Mouse (Mus musculus) urinary bladder, postnatal 36 days (tissue): ENCODE measurements around the gene Armc8.
A peak's percentile ranks its signal among the peaks of the same experiment; 100 is the strongest.

Experiments
- DNase-seq, 2 experiments: peaks; one replicate each; pipeline ENCODE4 v3.0.0; 2022; ENCODE audit warnings: low spot score in 2 of 2, mixed read lengths in 1 of 2

The Armc8 gene

DNA sequence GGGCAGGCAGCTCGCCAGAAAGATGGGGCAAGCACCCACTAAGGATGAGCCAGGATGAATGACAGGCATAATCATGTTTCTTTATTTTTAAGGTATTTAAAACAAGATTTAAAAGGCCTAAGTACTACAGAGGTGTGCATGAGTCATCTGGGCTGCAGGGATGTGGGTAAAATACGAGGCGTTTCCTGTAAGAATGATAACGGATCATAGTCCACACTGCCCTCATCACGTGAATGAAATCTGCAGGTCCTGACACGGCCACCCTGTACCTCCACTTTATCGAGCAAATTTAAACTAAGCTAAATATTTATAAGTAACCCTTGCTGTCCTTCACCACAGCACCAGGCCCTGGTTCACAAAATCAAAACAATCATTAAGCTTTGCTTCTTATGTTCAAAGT lies 62.8 kb downstream of the Armc8 start:
- peak in 1 of 2 experiments; percentile 6 for DNase-seq

DNA sequence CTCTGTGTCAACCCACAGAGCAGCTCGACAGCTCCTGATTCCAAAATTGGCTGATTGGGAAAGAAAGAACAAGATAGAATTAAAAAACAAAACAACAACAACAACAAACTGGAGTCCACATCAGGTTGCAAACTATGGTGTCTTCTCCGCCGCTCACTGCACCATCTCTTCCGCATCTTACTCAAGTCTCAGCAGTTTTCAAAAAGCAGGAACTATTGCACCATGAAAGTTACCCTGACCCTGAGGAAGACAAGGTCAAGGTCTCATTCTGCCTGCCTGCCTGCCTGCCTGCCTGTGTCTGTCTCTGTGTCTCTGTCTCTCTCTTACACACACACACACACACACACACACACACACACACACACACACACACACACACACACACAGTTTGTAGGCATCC lies 69.4 kb downstream of the Armc8 start:
- no peak for DNase-seq

GRCm38 (mm10) chr9:99492634-99493200 lies 76.0 kb downstream of the Armc8 start:
- no peak for DNase-seq

DNA sequence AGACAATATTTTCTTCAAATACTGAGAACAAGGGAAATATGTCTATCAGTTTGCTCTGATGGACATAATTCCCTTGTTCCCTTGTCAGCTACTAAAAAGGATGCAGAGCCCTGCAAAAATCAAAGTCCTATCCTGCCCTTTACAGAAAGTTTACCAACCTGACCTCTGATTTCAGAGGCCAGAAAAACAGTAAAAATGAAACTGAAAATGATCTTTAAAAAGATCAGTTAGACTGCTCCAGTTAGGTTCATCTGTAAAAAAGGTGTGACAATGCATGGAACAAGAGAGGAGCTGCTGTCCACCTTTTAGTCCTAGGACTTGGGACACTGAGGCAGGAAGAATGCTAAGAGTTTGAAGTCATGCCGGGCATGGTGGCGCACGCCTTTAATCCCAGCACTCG lies 77.6 kb downstream of the Armc8 start:
- DNase-seq, result no peak

GRCm38 (mm10) chr9:99487841-99488240 lies 80.9 kb downstream of the Armc8 start:
- DNase-seq, result no peak

GRCm38 (mm10) chr9:99487126-99487695 lies 81.5 kb downstream of the Armc8 start:
- no peak for DNase-seq

DNA sequence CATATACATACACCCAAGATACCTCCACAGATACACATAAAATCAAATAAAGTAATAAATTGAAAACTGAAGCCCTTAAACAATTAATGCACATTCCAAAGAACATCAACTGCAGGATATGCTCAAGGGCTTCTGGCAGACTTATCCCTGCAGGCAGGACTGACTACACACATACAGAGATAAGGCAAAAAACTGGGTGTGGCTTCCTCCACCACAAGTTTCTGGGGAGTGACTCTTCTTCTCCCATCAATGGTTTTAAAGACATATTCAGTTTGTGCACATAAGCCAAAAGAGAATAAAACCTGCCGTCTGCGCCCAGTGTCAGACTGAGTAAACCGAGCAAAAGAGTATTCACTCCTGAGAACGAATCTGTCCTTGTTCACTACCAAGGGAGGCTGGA lies 83.6 kb downstream of the Armc8 start:
- DNase-seq, result no peak

DNA sequence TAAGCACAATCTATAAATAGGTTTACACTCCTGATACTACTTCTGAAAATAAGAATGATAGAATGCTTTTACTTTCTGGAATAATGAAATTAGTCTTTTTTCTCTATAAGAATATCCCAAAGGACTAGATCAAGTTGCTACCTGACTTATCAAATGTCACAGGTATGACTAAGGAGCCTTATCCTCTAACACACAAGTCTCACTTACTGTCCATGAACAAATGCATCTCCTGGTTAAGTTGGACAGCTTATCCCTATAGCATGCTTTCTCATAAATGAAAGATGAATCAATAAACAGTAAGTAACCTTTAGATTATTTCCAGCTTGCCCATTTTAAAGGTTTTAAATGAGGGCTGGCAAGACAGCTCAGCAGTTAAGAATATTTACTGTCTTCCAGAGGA lies 84.1 kb downstream of the Armc8 start:
- DNase-seq, result no peak

DNA sequence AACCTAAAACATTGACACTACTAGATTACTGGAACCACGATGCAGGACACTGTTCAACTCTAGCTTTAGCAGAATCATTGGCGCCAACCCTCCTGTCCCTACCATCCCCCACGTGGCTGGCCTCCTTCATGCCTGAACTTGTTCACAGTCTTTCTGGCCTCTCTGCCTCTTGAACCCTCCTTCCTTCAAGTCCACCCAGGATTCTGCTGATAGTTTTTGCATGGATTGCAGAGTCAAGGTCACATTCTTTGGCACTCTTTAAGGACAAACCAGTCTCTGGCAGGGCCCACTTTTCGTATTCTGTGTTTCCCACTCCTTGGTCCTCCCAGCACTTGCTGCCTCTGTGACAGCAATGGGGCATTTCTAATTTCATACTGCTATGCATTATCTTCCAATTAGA lies 85.5 kb downstream of the Armc8 start:
- DNase-seq, result no peak

GRCm38 (mm10) chr9:99480764-99481163 lies 87.9 kb downstream of the Armc8 start:
- no peak for DNase-seq

DNA sequence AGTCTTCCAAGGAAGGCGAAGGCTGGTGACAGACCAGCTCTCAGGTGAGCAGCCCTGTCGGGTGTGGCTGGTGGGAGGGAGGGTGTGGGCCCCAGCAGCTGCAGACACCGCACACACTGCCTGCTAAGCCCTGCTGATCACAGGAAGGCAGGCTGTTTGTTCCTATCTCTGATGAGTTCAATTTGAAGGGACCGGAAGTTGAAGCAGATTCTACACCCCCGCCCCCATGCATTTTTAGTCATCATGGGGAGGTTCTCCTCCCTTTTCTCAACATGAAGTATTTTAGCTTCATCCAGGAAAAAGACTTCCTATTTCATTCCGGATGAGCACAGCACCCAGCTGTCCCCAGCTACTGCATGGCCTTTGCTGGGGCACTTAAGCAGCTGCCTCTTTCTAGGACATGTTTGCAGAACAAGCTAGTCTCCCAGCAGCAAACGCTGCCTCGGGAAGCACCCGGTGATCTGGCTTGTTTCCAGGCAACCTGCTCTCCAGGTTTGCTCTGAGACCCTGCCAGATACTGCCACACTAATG lies 89.5 kb downstream of the Armc8 start:
- DNase-seq, result peak in 1 of 2 experiments; percentile 6

- DNase-seq, result no peak
These were observed 97.4 kb downstream of the Armc8 start for GRCm38 (mm10) chr9:99471334-99471733.

DNA sequence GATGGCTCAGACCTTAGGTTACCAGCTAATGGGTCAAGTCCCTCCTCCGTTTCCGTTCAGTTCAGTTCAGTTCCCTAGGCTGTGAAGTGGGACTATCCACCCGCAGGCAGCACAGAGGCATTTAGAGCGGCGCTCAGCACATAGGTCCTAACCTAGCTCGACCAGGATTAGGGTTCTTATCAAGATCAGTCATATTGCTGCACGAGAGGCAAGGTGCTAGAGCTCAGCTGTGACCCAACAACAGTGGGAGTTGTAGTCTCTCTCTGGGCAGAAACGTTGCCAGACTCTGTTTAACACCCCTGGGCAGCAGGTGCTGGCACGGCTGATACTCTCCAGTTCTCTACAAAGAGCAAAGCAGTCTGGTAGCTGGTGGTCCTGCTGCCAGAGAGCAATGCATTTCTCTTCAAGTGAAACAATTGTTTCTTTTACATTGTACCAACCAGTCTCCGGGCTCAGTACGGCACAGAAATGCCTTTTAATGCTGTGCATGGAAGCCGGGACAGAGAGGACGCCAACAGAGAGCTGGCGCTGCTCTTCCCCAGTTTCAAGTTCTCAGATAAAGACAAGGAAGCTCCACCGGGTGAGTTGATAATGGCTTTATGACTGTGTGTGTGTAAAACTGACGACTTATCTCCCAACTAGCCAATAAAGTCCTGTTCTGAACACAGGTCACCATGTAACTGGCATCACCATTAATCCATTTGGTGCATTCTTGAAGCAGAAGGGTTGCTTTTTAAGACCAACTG lies 98.2 kb downstream of the Armc8 start:
- no peak for DNase-seq

DNA sequence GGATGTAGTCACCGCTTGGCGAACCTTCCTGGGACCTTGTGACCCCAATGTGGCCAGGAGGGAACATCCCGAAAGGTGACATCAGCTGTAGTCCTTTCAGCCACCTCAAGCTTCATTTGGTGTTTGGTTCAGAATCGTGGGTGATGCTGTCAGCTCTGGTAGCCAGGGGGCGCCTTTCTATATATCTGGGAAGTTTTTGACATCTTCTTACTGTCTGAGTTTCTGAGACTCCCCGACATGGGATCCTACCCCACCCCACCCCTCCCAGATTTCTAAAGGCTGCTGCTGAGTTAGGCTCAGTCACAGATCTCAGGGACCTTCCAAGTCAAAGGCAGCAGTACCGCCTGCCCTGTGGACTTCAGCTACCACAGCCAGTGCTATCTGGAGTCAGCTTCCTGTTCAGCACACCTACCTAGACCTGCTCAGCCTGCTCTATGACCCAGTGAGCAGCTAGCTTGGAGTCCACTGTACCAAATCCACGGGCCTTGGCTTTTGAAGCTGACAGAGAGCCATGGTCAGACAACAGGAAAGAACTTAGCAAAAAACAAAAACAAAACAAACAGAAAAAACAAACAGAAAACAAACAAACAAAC lies 98.9 kb downstream of the Armc8 start:
- peak in 1 of 2 experiments; percentile 25 for DNase-seq

DNA sequence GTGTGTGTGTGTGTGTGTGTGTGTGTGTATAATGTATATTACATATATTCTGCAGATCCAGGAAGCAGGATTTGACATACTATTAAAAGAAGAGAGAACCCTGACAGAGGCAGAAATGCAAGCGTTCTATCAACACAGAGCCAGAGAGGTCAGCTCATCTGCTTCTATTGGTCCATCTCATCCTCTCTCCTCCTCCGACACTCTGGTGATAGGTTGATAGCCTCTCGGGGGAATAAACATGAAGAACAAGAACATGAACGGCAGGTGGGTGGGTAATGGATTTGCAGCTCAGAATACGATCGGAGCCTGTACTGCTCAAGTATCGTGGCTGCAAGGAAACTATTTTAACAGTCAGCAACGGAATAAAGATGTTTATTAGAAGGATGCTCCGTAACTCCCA lies 100.1 kb downstream of the Armc8 start:
- no peak for DNase-seq

GRCm38 (mm10) chr9:99464876-99465275 lies 103.8 kb downstream of the Armc8 start:
- no peak for DNase-seq

DNA sequence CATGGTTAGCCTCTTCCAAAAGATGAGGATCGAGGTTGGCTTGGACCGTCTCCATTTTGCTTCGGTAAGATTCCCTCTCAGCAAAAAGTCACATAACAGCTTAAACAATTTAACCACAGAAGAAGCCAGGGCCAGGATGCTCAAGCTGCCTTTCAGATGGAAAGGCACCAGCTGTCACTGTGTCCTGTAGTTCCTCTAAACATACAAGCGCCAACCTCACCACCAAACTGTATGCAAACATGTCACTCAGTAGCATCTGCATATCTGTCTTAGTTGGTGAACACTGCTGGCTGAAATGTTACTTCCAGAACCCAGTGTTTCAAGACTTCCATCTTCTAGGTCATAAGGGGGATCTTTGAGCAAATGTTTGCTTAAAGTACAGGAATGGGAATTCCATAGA lies 109.0 kb downstream of the Armc8 start:
- DNase-seq, result no peak

GRCm38 (mm10) chr9:99458529-99459208 lies 110.0 kb downstream of the Armc8 start:
- DNase-seq, result peak in 1 of 2 experiments; percentile 48

- DNase-seq, result no peak
These were observed 114.5 kb downstream of the Armc8 start for GRCm38 (mm10) chr9:99454211-99454610.

DNA sequence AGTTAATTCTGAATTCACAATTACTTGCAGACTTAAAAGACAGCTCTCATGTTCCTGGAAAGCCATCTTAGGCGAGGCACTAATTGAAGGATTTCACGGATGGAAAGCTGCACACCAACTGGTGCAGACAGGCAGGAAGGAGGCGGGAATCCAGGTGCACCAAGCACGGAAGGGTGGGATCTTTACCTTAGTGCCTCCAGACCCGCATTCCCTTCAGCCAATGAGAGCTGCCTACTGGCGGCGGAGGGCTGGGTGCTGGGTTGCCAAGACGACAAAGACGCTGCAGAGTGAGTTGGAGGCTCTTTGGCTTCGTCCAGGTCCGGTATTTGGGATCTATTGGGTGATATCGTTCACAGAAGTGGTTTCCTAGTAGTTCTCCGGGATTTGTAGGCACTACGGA lies 117.5 kb downstream of the Armc8 start, which contains the start of gene Nme9:
Gene Nme9, plus strand, starts transcription at position 315 of the 400 bp plus-strand sequence.
- no peak for DNase-seq

DNA sequence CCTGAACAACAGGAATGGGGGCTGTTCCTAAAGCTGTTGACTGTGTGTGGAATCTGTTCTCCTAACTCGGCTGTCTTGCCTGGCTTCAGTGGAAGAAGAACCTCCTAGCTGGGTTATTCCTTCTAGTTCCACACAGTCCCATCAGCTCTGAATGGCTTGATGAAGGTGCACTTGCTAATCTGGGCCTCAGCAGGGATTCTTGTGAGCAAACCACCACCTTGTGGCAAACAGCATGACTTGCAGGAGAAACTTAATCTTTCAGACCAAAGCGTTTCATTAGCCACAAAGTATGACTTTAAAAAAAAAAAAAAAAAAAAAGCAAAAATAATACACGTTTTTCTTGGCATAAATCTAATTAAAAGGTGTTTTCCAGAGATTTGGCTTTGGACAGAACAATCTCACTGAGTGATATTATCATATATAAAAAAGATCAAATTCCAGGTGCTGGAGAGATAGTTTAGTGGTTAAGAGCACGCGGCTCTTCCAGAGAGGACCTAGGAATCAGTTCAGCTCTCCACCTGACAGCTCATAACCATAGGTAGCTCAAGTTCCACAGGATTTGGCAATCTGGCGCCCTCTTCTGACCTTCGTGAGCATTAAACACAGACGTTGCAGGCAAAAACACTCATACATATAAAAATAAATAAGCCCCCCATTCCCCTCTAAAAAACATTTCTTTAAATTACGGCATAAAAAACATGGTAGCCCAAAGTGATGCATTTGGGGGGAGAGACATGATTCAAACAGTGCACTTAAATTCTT lies 118.6 kb downstream of the Armc8 start:
- DNase-seq, result no peak
